Mouse (Mus musculus) brain, embryonic 14.5 days (tissue): ENCODE results near the gene Hpdl.

Experiments used
- CTCF ChIP-seq: fragments of 200-500 bp; IDR thresholded peaks from 2 replicates; pipeline ENCODE4 v1.5.1; 2012; ENCODE audit warnings: inconsistent platforms, mild to moderate bottlenecking, moderate library complexity, borderline replicate concordance; ENCODE audit not compliant: insufficient read depth, insufficient read length; ENCODE audit errors: extremely low read depth
- POLR2A ChIP-seq: fragments of 200-500 bp; IDR thresholded peaks from 2 replicates; pipeline ENCODE4 v1.6.1; 2012; ENCODE audit warnings: mild to moderate bottlenecking, inconsistent platforms, borderline replicate concordance; ENCODE audit not compliant: poor library complexity, insufficient read depth, insufficient read length, severe bottlenecking; ENCODE audit errors: extremely low read depth

DNA sequence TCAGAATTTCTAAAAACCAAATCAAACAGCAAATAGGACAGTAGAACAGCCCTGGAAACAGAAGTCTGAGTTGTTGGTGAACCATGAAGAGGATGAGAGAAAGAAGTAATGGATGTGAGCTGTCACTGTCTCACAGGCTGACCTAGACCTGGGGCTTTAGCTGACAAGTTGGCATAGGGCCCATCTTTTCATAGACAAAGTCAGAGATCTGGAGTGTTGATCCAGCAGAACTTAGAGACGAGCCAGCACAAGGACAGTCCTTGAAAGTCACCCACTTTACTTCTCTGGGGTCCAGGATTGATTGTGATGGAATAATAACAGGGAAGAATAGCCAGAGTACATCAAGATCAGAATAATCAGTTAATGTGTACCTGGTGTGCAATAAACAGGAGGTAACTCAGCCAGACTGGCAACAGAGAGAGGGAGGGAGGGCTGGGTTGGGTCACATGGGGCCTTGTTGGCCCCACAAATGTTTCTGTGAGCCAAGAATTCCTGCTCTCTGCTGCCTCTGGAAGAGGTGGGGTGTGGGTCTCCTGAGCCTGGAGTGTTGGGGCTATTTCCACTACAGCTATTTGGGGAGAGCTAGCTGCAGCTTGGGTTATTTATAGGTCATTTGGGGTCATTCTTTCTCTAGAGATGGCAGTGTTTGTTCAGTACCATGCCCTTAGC is 24.9 kb downstream of the Hpdl start:
- no peak for TF ChIP-seq CTCF
- no peak for TF ChIP-seq POLR2A
